Mouse (Mus musculus) heart, adult 2 months (tissue): ENCODE results near the gene Mynn. TPM values are rescaled to one million over a fixed set of nuclear protein-coding genes. Genes with fewer than 3 reads are reported as not detected.

Experiments used
- DNase-seq, 2 experiments: peaks; one replicate each; pipeline ENCODE4 v3.0.0; 2021
- H3K27ac ChIP-seq: fragments of 200-600 bp; 2 replicates; pipeline ENCODE4 v1.8.1; 2022
- H3K27me3 ChIP-seq: fragments of 200-500 bp; 2 replicates; pipeline ENCODE4 v1.6.1; 2012; ENCODE audit warnings: mild to moderate bottlenecking, low read length, inconsistent platforms, mixed read lengths; ENCODE audit not compliant: control insufficient read depth, insufficient read depth
- H3K36me3 ChIP-seq: fragments of 200-500 bp; 2 replicates; pipeline ENCODE4 v1.6.1; 2012; ENCODE audit warnings: low read length, inconsistent platforms; ENCODE audit not compliant: control insufficient read depth, insufficient read depth
- H3K4me1 ChIP-seq: fragments of 200-500 bp; 2 replicates; pipeline ENCODE4 v1.6.1; 2011; ENCODE audit warnings: low read length; ENCODE audit not compliant: control insufficient read depth, insufficient read depth
- H3K4me3 ChIP-seq: fragments of 200-600 bp; 2 replicates; pipeline ENCODE4 v1.8.1; 2022
- H3K79me2 ChIP-seq: fragments of 200-500 bp; replicated peaks from 2 replicates; pipeline ENCODE4 v1.6.1; 2012; ENCODE audit warnings: mild to moderate bottlenecking, inconsistent platforms, low read length, moderate library complexity, mixed read lengths; ENCODE audit not compliant: control insufficient read depth, insufficient read depth
- H3K9ac ChIP-seq: fragments of 200-500 bp; 2 replicates; pipeline ENCODE4 v1.6.1; 2012; ENCODE audit warnings: low read depth, mild to moderate bottlenecking, control low read depth, inconsistent platforms, low read length, mixed read lengths
- CTCF ChIP-seq: fragments of 200-600 bp; IDR thresholded peaks from 2 replicates; pipeline ENCODE4 v1.8.1; 2022; ENCODE audit warnings: antibody characterized with exemption, mild to moderate bottlenecking, moderate library complexity
- EP300 ChIP-seq: fragments of 200-500 bp; IDR thresholded peaks from 2 replicates; pipeline ENCODE4 v1.6.1; 2011; ENCODE audit warnings: low read depth, low read length, control low read depth; ENCODE audit not compliant: insufficient read depth
- POLR2A ChIP-seq: fragments of 200-500 bp; IDR thresholded peaks from 2 replicates; pipeline ENCODE4 v1.6.1; 2011; ENCODE audit warnings: mild to moderate bottlenecking, low read depth, low read length, control low read depth; ENCODE audit not compliant: insufficient read depth
- WGBS: fragments of 180-500 bp; shearing (Covaris S2); methylation state at CpG from one replicate; pipeline ENCODE4 v1.1.7; 2018; 5-methylcytosine and 5-hydroxymethylcytosine counted together
- intact Hi-C: fragments of 180-260 bp; cut with DNase I; formaldehyde crosslinking; loops from one replicate; pipeline ENCODE4 v1.15.1; 2025
- polyA plus RNA-seq: library from polyadenylated mRNA; depleted of rRNA; stranded (reverse); fragments of >200 nt; gene quantifications from 2 replicates; pipeline ENCODE4 v1.2.3, GENCODE M21; 2012; rRNA removed
- total RNA-seq, 2 experiments: library from RNA; stranded (reverse); gene quantifications; 2 replicates each; pipeline ENCODE4 v1.2.3; 2021

Gene Mynn
- total and polyA plus RNA-seq, 3 experiments: 7.3 to 13.4 (median 13.2) TPM

- DNase-seq: peak; percentile 16 to 18
- Histone ChIP-seq H3K9ac (no peak within 1 kb of the TSS), H3K27ac (no peak within 1 kb of the TSS), H3K4me3 (no peak within 1 kb of the TSS), H3K4me1 (no peaks in the 10 kb centered on the region; the same call in 1 of the 2 replicates), H3K79me2 (no peaks in the 10 kb centered on the region), H3K27me3 (peaks cover 7% of the 10 kb centered on the region), H3K36me3 (no peaks in the 10 kb centered on the region)
- intact Hi-C loops: no loop called here
- 9% methylated on average over 25 of the region's 25 CpGs for WGBS
- TF ChIP-seq EP300 (no peak), CTCF (no peak)
These were observed 45.7 kb downstream of the Mynn start, which contains the start of gene Lrrc34 for GRCm38 (mm10) chr3:30647440-30648090. TSS of gene Lrrc34 (minus strand) at chr3:30647869.

GRCm38 (mm10) chr3:30648466-30648865, 46.6 kb downstream of the Mynn start:
- H3K27me3 ChIP-seq: peaks cover 7% of the 10 kb centered on the region
- no peak for TF ChIP-seq POLR2A
- TF ChIP-seq EP300: no peak
- TF ChIP-seq CTCF: no peak
- intact Hi-C loops: no loop called here
- H3K79me2 ChIP-seq: no peaks in the 10 kb centered on the region
- no peaks in the 10 kb centered on the region for H3K36me3 ChIP-seq
- WGBS: 97% methylated on average over 2 of the region's 2 CpGs
- no peak for DNase-seq
- no peak overlapping the region for H3K27ac ChIP-seq
- H3K9ac ChIP-seq: no peak overlapping the region
- no peaks in the 10 kb centered on the region; the same call in 1 of the 2 replicates for H3K4me1 ChIP-seq
- H3K4me3 ChIP-seq: no peak overlapping the region

GRCm38 (mm10) chr3:30650062-30650841, 48.4 kb downstream of the Mynn start:
- H3K79me2 ChIP-seq: no peaks in the 10 kb centered on the region
- intact Hi-C loops: no loop called here
- H3K36me3 ChIP-seq: no peaks in the 10 kb centered on the region
- TF ChIP-seq EP300 (no peak), CTCF (peak; percentile 23)
- WGBS: 1% methylated on average over 41 of the region's 41 CpGs
- no peak overlapping the region for H3K27ac ChIP-seq
- H3K4me3 ChIP-seq: no peak overlapping the region
- H3K27me3 ChIP-seq: peaks cover 7% of the 10 kb centered on the region
- H3K4me1 ChIP-seq: no peaks in the 10 kb centered on the region; the same call in 1 of the 2 replicates
- DNase-seq: peak in 1 of 2 experiments; percentile 4
- H3K9ac ChIP-seq: no peak overlapping the region

GRCm38 (mm10) chr3:30655937-30656336, 54.1 kb downstream of the Mynn start:
- Histone ChIP-seq H3K4me1 (no peaks in the 10 kb centered on the region), H3K36me3 (no peaks in the 10 kb centered on the region), H3K9ac (no peak overlapping the region), H3K27me3 (no peaks in the 10 kb centered on the region), H3K79me2 (no peaks in the 10 kb centered on the region), H3K4me3 (no peak overlapping the region), H3K27ac (no peak overlapping the region)
- intact Hi-C loops: no loop called here
- WGBS: 77% methylated on average over 5 of the region's 5 CpGs
- TF ChIP-seq EP300 (no peak), CTCF (no peak), POLR2A (no peak)
- no peak for DNase-seq

- no peak for TF ChIP-seq POLR2A
- no peak for TF ChIP-seq CTCF
- no peak for TF ChIP-seq EP300
- Histone ChIP-seq H3K27me3 (no peaks in the 10 kb centered on the region), H3K27ac (no peak overlapping the region), H3K36me3 (no peaks in the 10 kb centered on the region), H3K9ac (no peak overlapping the region), H3K4me3 (no peak overlapping the region), H3K4me1 (no peaks in the 10 kb centered on the region), H3K79me2 (no peaks in the 10 kb centered on the region)
- whole genome bisulfite sequencing: 76% methylated on average over 9 of the region's 9 CpGs
- no peak for DNase-seq
- intact Hi-C loops: no loop called here
These were observed 56.6 kb downstream of the Mynn start for GRCm38 (mm10) chr3:30658486-30658885.

Other genes with a start within 250 kb of the Mynn start
- gene Mecom, start 54.1 kb upstream of the Mynn start, total RNA-seq: 10 to 100 TPM; 12.5 to 18.6 TPM
- gene Mecom, start 54.1 kb upstream of the Mynn start, polyA plus RNA-seq: 5.2 and 11.9 TPM in 2 replicates
- not detected for gene Actrt3, start 2.1 kb upstream of the Mynn start, total RNA-seq
- gene Actrt3, start 2.1 kb upstream of the Mynn start, polyA plus RNA-seq: not detected in 2 replicates
- gene Lrriq4, start 42.4 kb downstream of the Mynn start, total RNA-seq: not detected
- not detected in 2 replicates for gene Lrriq4, start 42.4 kb downstream of the Mynn start, polyA plus RNA-seq
- not detected for gene Lrrc34, start 45.8 kb downstream of the Mynn start, total RNA-seq
- gene Lrrc34, start 45.8 kb downstream of the Mynn start, polyA plus RNA-seq: 0.06 TPM in 1 of 2 replicates, not detected in the other
- under 1 TPM; 0.11 to 0.18 TPM for gene Lrrc31, start 97.8 kb downstream of the Mynn start, total RNA-seq
- 0.23 TPM in 2 replicates for gene Lrrc31, start 97.8 kb downstream of the Mynn start, polyA plus RNA-seq
- not detected for gene Samd7, start 144.2 kb downstream of the Mynn start, total RNA-seq
- not detected in 2 replicates for gene Samd7, start 144.2 kb downstream of the Mynn start, polyA plus RNA-seq
- 10 to 100 TPM; 36.6 to 41.5 TPM for gene Sec62, start 190.8 kb downstream of the Mynn start, total RNA-seq
- 12.9 and 19.7 TPM in 2 replicates for gene Sec62, start 190.8 kb downstream of the Mynn start, polyA plus RNA-seq